Mouse (Mus musculus) adrenal gland, adult 10 weeks (tissue): ENCODE measurements around the gene Olfr1448. TPM values are rescaled to one million over a fixed set of nuclear protein-coding genes. Genes with fewer than 3 reads are reported as not detected.

Source experiments
- polyA plus RNA-seq: library from polyadenylated mRNA; stranded (reverse); fragments of 350-450 nt; fragmentation: Illumina TruSeq; extraction: RNeasy Lipid Tissue Mini Kit (QIAGEN cat#74804); gene quantifications from one replicate; pipeline ENCODE4 v1.2.3, GENCODE M21; 2014; ENCODE audit warnings: low read depth, low replicate concordance

The Olfr1448 gene
- not detected for polyA plus RNA-seq

GRCm38 (mm10) chr19:12924319-12924718, at the start of gene Olfr1448:
Olfr1448 (minus strand) TSS chr19:12924419.

GRCm38 (mm10) chr19:12949958-12950357, 25.7 kb upstream of the Olfr1448 start, which contains the start of gene Olfr1450:
Olfr1450 (plus strand) TSS chr19:12950258.

GRCm38 (mm10) chr19:12930540-12930939, 6.3 kb upstream of the Olfr1448 start, which contains the start of gene Olfr1449:
Olfr1449 (plus strand) TSS chr19:12930840.

GRCm38 (mm10) chr19:12903643-12904042, 20.6 kb downstream of the Olfr1448 start, which contains the start of gene Olfr1447:
Olfr1447 (minus strand) TSS chr19:12903743.

GRCm38 (mm10) chr19:12893424-12893823, 30.8 kb downstream of the Olfr1448 start, which contains the start of gene Olfr1446:
Olfr1446 (minus strand) TSS chr19:12893524.

GRCm38 (mm10) chr19:12883555-12883954, 40.7 kb downstream of the Olfr1448 start, which contains the start of gene Olfr1445:
Olfr1445 (plus strand) TSS chr19:12883855.

Other genes with a start within 250 kb of the Olfr1448 start
- not detected for gene Olfr1443, start 246.3 kb downstream of the Olfr1448 start, polyA plus RNA-seq
- gene Keg1, start 228.6 kb downstream of the Olfr1448 start, polyA plus RNA-seq: not detected
- 1.4 TPM for gene Cntf, start 158.8 kb downstream of the Olfr1448 start, polyA plus RNA-seq
- 218 TPM for gene Zfp91, start 128.3 kb downstream of the Olfr1448 start, polyA plus RNA-seq
- gene Lpxn, start 128.2 kb downstream of the Olfr1448 start, polyA plus RNA-seq: 2.1 TPM
- not detected for gene Gm5244, start 77.7 kb downstream of the Olfr1448 start, polyA plus RNA-seq
- gene Olfr1444, start 67.1 kb downstream of the Olfr1448 start, polyA plus RNA-seq: not detected
- gene Olfr1445, start 40.6 kb downstream of the Olfr1448 start, polyA plus RNA-seq: not detected
- not detected for gene Olfr1446, start 30.9 kb downstream of the Olfr1448 start, polyA plus RNA-seq
- gene Olfr1447, start 20.7 kb downstream of the Olfr1448 start, polyA plus RNA-seq: not detected
- gene Olfr1449, start 6.4 kb upstream of the Olfr1448 start, polyA plus RNA-seq: not detected
- gene Olfr1450, start 25.8 kb upstream of the Olfr1448 start, polyA plus RNA-seq: not detected
- not detected for gene Olfr1451, start 70.6 kb upstream of the Olfr1448 start, polyA plus RNA-seq
- not detected for gene Olfr1453, start 103.9 kb upstream of the Olfr1448 start, polyA plus RNA-seq
- not detected for gene Olfr1454, start 136.2 kb upstream of the Olfr1448 start, polyA plus RNA-seq
- not detected for gene Olfr1457, start 173.5 kb upstream of the Olfr1448 start, polyA plus RNA-seq
- gene Olfr1458, start 182.4 kb upstream of the Olfr1448 start, polyA plus RNA-seq: not detected
- not detected for gene Olfr1459, start 225.1 kb upstream of the Olfr1448 start, polyA plus RNA-seq
- not detected for gene Olfr1461, start 238.6 kb upstream of the Olfr1448 start, polyA plus RNA-seq